Mouse (Mus musculus): ENCODE results near the gene Ube2r2.

- TF ChIP-seq POLR2A (IDR thresholded peaks at IDR 0.05; ENCODE audit: low read depth, low read length) (no peak), CTCF (conservative IDR thresholded peaks at IDR 0.05 in 1 of 2, IDR thresholded peaks at IDR 0.05 in 1 of 2; ENCODE audit: low read depth in 2 of 2, low read length in 2 of 2) (no peak), HCFC1 (IDR thresholded peaks at IDR 0.05; ENCODE audit: low read depth, low read length) (no peak), CHD1 (IDR thresholded peaks at IDR 0.05; ENCODE audit: low read depth, low read length) (no peak), GABPA (IDR thresholded peaks at IDR 0.05; ENCODE audit: insufficient replicate concordance, low read depth, low read length) (no peak), MXI1 (IDR thresholded peaks at IDR 0.05; ENCODE audit: low read depth, low read length) (no peak), ELF1 (IDR thresholded peaks at IDR 0.05; ENCODE audit: low read depth, low read length) (no peak), NELFE (IDR thresholded peaks at IDR 0.05; ENCODE audit: low read depth, low read length) (no peak)
Measured at GRCm38 (mm10) chr4:41136811-41137210, 1.3 kb downstream of the Ube2r2 start.
